Mouse (Mus musculus) left cerebral cortex, adult 9 months (tissue): ENCODE results near the gene Ccna1.

Experiments
- DNase-seq, 2 experiments: peaks; one replicate each; pipeline ENCODE4 v3.0.0; 2022; ENCODE audit warnings: low spot score in 2 of 2

Ccna1 gene

DNA sequence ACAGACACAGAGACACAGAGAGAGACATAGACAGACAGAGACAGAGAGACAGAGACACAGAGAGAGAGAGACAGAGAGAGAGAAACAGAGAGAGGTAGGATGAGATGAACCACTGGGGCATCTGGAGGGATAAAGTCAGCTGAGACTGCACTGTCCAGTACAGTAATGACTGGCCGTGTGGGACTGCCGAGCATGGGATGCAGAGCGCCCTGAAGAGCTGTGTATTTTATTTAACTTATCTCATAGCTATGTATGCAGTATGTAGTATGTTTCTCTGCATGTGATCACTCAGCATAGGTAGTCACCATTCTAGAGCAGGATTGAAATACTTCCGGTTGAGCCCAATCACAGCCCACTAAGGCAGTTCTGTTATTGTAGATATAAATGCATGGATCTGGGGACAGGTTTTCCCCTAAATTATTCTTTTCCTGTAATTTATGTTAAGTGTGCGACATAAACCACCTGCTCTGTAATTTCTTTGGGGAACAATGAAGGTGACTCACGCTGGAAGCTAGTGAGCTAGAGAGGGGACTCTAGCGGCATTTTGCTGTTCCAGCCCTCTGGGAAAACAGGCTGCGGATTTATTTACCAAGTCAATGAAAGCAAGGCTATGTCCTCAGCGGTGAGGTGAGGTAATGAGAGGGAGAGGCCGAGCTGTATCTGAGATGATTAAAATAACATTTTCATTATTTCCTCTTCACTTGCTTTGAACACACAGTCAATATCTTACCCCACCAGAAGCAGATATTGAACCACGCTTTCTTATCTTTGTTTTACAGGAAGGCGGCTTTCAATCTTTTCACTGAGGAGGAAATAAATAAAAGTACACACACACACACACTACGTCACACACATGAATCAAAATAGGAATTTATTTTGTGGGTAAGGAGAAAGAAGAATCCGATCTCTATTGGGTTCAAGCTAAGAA, 10.7 kb upstream of the Ccna1 start:
- no peak for DNase-seq

DNA sequence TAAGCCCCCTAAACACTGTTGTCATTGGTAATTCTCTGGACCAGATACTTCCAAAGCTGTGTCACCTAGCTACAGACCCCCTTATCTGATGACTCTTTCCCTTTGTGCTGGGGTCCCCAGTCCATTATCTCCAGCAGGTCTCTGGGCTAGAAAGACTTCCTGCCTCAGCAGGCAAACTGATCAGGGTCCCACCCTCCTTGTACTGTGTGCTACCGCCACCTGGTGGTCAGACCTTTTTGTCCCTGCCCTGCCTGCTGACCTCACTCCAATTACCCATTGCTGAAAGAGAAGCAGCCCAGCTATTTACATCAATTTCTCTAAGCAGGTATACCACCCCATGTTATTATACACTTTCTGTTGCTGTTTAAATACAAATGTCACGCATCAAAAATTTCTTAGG, 9.1 kb upstream of the Ccna1 start:
- peak in 1 of 2 experiments; percentile 79 for DNase-seq

DNA sequence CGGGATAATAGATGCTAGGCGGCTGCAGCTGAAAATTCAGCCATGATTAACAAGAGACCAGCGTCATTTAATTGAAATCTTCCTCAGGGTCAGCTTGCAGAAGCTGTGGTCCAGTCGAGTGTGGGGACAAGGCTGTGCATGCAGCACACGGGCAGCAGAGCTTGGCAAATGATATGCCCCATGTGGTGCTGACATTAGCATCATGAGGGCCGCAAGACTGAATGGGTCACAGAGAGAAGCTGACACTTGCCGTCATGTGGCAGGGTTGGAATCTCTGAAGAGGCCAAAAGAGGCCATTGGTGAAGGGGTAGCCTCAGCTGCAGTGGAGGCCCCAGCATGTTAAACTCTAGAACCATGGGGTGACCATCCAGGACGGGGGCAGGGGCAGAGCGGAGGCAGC, 7.4 kb upstream of the Ccna1 start:
- no peak for DNase-seq

DNA sequence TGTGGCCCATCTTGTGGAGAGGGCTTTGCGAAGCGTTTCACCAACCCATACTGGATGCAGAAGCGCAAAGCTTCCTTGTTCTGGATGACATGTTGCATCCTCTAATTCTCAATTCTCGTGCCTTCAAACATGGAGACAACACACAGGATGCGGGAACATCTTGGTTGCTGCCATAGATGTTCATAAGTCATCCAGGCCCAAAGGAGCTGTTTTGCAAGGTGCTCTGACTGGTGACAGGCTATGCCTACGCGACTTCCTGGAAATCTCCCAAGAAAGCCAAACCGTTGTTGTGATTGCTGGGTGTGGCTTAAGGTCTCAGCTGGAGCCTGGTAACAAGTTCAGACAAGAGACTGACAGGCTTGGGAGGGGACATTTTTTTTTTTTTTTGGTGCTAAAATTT, 1.1 kb upstream of the Ccna1 start:
- no peak for DNase-seq

DNA sequence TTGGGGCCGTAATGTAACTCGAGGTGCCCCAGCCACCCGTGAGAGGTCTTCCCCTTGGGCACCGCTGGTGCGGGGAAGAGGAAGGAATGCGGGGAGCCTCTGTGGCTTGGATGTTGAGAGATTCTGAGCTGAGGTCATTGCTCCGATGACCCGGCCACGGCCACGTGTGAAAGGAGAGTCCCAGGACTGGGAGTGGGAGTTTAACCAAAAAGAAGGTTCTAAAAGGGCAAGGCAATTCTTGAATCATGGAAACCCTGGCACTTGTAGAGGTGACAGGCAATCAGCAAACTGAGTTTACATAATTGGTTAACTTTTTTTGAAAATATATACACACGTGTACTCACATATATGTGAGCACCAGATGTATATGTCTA, 433 bp upstream of the Ccna1 start:
- DNase-seq = no peak

DNA sequence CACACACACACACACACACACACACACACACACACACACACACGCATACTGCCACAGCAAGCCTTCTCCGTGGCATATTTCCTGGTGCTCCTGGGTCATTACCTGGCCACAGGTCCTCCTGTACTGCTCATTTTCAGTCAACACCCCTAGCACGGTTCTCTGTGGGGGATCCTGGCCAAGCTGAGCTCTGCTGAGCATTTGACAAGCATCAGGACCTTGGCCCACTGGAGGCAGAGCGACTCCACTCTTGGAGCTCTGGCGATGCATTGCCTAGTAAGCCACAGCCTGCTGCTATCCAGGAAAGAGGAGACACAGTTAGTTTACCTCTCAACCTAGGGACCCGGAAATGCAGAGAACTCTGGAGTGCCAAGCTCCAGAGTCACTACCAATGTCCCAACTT, 1.1 kb downstream of the Ccna1 start:
- DNase-seq = no peak

DNA sequence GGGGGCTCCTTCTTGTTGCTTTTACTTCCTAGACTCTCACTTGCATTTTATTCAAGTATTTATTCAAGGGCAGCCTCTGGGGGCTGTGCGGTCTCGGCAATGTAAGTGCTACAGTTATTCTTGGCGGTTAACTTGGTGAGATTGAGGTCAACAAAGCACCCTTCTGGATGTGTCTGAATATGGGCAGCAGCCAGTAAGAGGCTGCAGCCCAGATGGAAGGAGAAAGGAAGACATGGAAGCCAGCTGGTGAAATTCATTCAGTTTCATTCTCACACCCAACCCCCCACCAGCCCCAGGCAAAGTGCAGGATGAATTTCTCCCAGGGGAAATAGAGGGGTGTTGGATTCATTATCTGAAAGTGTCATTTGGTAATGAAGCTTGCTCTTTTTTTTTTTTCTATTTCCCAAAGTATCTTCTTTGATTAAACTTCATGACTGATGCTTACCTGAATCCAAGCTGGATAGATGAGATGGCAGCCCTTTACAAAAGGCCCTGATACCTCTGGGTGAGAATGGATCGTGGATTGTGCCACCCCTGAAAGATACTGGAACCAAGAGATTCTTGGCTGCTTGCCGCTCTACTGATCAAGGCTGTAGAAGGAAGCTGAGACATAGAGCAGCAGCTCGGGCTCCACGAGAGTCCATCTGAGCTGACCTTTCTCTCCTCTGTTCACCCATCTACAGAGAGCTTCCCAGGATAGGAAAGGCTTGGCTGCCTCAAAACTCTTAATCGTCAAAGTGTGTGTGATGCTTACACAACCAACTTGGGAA, 10.5 kb downstream of the Ccna1 start:
- DNase-seq = peak in 1 of 2 experiments; percentile 44

DNA sequence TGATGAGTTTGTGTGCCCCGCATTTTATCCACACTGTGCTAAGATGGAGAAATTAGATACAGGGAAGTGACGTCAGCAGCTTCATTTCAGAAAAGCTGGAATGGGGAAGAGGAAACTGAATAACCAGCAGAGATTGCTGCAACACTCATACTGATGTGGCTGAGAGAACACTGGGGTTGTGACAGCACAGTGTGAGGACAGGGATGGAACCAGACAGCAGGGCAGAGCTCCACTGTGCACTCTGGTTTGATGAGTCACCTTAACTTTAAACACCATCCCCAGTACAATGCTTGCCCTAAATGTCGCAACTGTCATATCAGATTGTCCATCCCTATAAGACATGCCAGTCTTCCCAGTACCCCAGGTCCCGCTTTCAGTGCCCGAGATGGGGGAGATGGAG, 17.7 kb downstream of the Ccna1 start:
- no peak for DNase-seq

DNA sequence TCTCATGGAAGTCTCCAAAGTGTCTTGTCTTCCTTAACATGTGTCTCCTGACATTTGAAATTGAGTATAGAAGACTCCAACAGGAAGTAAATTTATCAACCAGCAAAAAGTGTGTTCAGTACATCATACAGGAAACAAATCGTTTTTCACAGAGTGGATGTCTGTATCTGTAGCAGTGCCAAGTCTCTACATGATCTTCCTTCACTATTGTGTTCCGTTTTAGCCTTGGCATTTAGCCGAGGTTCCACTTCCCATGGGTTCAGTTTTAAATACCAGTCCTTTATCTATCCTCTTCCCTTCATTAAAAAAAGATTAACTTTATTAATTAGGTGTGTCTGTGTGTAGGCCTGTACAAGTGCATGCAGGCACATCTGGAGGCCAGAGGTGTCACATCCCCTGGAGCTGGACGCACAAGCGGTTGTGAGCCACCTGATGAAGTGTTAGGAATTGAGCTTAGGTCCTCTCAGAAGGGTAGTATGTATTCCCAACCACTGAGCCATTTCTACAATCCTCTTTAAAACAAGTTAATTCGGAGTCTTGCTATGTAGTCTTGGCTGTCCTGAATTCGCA, 27.9 kb downstream of the Ccna1 start:
- no peak for DNase-seq

DNA sequence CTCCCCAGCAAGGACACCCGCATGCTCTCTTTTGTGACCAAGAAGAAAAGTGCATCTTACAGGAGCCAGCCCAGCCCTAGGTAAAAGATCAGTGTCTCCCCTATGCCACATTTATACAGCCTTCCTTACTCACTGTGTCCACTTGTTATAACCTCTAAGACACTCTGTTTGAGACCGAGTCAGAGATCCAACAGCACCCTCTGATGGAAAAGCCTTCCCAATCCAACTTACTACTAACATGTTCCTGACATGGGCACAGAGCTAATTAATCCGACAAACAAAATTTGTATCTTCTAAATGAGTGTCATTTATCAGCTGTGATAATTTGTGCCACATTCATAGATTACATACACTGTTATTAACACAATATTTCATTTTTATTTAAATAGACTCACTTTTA, 29.8 kb downstream of the Ccna1 start:
- DNase-seq = no peak

DNA sequence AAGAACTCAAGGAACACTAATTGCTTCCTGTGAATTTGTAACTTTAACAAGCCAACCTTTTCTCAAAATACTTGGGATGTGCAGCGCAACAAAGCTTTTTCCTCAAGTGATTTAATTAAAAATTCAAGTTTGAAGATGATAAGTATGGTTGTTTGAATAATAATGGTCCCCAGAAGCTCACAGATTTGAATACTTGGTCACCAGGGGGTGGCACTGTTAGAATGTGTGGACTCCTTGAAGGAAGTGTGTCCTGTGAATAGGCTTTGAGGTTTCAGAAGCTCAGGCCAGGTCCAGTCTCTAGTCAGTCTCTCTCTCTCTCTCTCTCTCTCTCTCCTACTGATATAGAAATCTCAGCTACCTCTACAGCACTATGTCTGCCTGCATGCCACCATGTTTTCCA, 32.0 kb downstream of the Ccna1 start:
- no peak for DNase-seq

DNA sequence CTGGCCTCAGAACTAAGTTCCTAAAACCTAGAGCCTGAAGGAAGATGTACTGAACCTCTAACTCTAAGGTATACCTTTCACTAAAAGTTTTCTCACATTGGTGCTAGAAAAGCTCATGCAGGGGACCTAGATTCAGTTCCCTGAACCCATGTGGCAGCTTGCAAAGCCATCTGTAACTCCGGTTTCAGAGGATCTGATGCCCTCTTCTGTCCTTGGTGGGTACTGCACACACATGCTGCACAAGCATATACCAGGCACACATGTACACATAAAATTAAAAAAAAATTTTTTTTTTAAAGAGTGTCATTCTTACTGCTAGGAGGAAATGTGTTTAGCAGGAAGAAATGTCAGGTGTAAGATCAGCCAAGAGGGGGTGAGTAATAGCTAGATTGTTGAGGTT, 33.1 kb downstream of the Ccna1 start:
- DNase-seq = no peak

DNA sequence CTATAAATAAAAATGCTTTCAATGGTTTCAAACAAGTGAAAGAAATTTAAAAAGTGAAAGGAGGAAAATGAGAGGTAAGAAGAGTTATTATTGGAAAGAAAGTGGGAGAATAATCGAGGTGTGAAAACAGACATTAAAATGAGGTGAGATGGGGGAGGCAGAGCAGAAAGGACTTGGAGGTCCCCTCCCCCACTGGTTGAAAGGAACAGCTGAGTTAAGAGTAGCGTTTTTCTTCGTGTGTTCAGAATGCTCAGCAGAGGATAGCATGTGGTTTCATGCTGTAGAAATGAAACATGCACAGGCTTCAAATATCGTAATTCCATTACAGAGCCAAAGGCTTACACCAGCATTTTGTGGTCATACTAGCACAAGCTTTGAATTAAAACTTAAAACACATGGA, 42.8 kb downstream of the Ccna1 start:
- DNase-seq = peak in 1 of 2 experiments; percentile 25

DNA sequence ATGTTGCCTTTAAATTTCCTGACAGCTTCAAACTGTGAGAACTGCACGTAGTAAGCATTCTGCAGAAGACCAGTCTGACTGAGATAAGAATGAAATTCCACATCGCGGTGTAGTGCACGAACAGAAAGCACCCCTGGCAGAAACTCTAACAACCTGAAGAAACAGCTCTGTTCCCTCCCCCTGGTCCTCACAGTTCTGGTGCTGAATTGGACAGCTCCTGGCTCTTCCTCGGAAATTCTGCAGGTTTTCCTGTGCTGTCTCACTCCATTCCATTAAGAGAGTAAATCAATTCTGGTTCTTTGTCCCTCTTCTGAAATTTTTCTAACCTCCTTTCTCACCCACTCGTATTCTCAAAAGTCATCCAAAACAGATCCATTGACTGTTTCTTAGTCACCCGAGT, 43.6 kb downstream of the Ccna1 start:
- DNase-seq = no peak

DNA sequence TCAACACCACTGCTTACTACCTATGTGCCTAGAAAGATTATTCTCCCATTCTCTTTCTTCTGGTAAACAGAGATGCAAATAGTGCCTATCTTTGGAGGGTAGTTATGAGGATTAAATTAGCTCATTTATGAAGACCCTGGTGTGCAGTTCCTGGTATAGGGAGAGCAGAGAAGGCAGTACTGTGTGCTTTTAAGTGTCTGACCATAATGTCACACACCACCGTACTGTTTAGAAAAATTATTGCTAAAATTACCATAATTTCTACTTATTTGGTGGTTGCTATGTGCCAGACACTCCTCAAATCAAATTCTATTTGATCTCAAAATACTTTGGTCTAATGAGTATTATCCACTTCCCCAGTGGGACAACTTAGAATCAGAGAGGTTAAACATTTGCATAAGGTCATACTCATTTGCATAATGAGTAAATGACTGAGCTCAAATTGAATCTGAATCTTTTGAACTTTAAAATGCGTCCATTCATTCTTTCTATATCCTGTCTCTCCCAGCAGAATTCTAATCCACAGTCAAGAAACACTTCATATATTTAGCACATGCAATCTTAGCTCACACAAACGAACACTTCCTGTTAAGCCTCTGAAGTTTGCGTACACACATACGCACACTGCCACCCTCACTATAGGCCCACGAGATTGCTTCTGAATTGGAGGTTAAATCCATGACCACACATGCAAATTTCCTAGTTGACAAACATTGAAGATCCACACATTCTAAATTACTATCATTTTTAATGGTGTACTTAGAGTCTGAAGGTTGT, 46.1 kb downstream of the Ccna1 start:
- no peak for DNase-seq

DNA sequence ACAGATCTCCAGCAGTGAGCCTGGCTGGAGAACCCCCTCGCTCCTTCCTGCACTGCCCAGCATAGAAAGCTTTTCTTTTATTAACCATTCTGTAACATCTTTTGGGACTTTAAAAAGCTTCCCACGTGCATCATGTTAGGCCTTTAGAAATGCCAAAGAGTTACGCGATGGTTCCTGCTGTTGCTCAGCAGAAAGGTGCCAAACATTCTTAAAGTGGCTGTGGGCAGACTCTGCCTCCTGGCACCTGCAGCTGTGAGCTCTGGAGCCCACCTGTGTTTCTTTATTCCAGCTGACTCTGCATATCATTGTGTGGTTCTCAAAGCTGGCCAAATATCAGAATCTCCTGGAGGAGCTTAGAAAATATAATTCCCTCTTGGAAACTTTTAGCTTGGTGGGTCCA, 51.3 kb downstream of the Ccna1 start:
- DNase-seq = peak in 1 of 2 experiments; percentile 34

DNA sequence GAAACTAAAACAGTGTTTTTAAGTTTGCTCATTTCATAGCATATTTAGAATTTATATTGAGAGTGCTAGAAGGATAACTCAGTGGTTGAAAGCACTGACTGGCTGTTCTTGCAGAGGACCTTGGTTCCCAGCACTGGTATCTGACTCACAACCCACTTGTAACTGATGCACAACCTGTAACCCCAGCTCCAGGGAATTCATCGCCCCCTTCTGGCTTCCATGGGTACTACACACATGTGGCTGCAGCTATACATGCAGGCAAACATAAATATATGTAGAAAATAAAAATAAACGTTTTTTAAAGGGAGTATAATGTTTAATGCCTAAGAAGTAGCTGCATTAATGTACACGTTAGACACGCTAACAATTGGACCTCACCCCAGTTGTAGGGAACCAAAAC, 53.6 kb downstream of the Ccna1 start:
- no peak for DNase-seq
